Mouse (Mus musculus) MEL (cell line): Measurements from ENCODE around the gene Hsp90ab1.

Experiments used
- BHLHE40 ChIP-seq: IDR thresholded peaks from 2 replicates; pipeline ENCODE4 v1.6.1; 2012; ENCODE audit warnings: low read depth, mild to moderate bottlenecking, inconsistent platforms, low read length, improper control_type of control experiment, borderline replicate concordance
- CTCF ChIP-seq, 3 experiments: IDR thresholded peaks in 2 of 3; conservative IDR thresholded peaks in 1 of 3; 2 replicates each; pipeline ENCODE4 v1.5.1; 2011 to 2012; ENCODE audit warnings: low read length in 3 of 3, low read depth in 2 of 3, mild to moderate bottlenecking in 2 of 3, improper control_type of control experiment in 1 of 3, inconsistent platforms in 1 of 3, mixed read lengths in 1 of 3, moderate library complexity in 1 of 3; ENCODE audit not compliant: control insufficient read depth in 1 of 3, insufficient read depth in 1 of 3, poor library complexity in 1 of 3, severe bottlenecking in 1 of 3
- MAX ChIP-seq: IDR thresholded peaks from 2 replicates; pipeline ENCODE4 v1.6.1; 2011; ENCODE audit warnings: low read length, improper control_type of control experiment
- POLR2A ChIP-seq, 2 experiments: IDR thresholded peaks; 2 replicates each; pipeline ENCODE4 v1.6.1; 2011 to 2012; ENCODE audit warnings: low read length in 2 of 2, mild to moderate bottlenecking in 2 of 2, control low read depth in 1 of 2, improper control_type of control experiment in 1 of 2, low read depth in 1 of 2, moderate library complexity in 1 of 2; ENCODE audit not compliant: control insufficient read depth in 1 of 2, insufficient read depth in 1 of 2, poor library complexity in 1 of 2
- POLR2AphosphoS2 ChIP-seq: IDR thresholded peaks from 2 replicates; pipeline ENCODE4 v1.6.1; 2011; ENCODE audit warnings: low read length, improper control_type of control experiment
- UBTF ChIP-seq: IDR thresholded peaks from 2 replicates; pipeline ENCODE4 v1.6.1; 2012; ENCODE audit warnings: low read depth, mild to moderate bottlenecking, inconsistent platforms, low read length, improper control_type of control experiment, moderate library complexity, borderline replicate concordance; ENCODE audit not compliant: insufficient read depth
- ZC3H11A ChIP-seq: IDR thresholded peaks from 2 replicates; pipeline ENCODE4 v1.6.1; 2012; ENCODE audit warnings: low read depth, mild to moderate bottlenecking, inconsistent platforms, low read length, improper control_type of control experiment
- ZKSCAN1 ChIP-seq: IDR thresholded peaks from 2 replicates; pipeline ENCODE4 v1.6.1; 2012; ENCODE audit warnings: low read depth, mild to moderate bottlenecking, inconsistent platforms, low read length, improper control_type of control experiment, moderate library complexity

DNA sequence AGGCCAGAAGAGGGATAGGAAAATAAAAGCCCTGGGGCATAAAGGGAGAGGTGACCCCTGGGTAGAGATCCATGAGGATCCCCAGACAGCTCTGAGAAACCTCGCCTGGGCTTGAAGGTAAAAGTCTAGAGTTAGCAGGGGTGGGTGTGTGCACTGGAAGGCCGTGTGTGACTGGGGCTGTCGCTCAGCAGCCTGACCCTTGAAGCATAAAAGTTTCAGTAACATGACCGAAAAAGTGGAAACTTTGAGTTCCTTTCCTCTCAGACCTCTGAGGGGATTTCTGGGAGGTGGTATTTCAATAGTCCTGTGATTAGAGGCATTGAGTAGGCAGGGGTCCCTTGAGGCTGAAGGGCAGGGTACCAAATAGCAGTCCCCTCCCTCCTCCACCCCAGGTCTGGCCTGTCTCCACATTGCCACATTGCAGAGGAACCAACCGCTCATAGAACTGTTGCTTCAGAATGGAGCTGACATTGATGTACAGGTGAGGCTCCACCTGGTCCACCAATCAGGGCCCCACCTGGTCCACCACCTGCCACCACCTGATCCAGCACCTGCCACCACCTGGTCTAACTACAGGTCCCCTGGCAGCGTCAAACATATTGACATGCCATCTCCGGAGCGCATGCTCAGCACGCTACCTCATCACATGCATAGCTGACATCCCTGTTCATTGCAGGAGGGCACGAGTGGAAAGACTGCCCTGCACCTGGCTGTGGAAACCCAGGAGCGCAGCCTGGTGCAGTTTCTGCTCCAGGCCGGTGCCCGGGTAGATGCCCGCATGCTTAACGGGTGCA is 13.1 kb downstream of the Hsp90ab1 start:
- TF ChIP-seq CTCF (IDR thresholded peaks at IDR 0.05 in 2 of 3, conservative IDR thresholded peaks at IDR 0.05 in 1 of 3; ENCODE audit: control insufficient read depth in 1 of 3, insufficient read depth in 1 of 3, low read depth in 2 of 3, low read length in 3 of 3, poor library complexity in 1 of 3, severe bottlenecking in 1 of 3): no peak
- TF ChIP-seq MAX: no peak
- TF ChIP-seq POLR2A (IDR thresholded peaks at IDR 0.05; ENCODE audit: control insufficient read depth in 1 of 2, insufficient read depth in 1 of 2, low read depth in 1 of 2, low read length in 2 of 2, poor library complexity in 1 of 2): no peak
- no peak for TF ChIP-seq BHLHE40
- no peak for TF ChIP-seq POLR2AphosphoS2
- no peak for TF ChIP-seq UBTF
- no peak for TF ChIP-seq ZKSCAN1
- TF ChIP-seq ZC3H11A: no peak
